Mouse (Mus musculus) layer of hippocampus, adult 2 months (tissue): Measurements from ENCODE around the gene Pilrb1. TPM values are rescaled to one million over a fixed set of nuclear protein-coding genes. Genes with fewer than 3 reads are reported as not detected.

Source experiments
- DNase-seq, 2 experiments: peaks; one replicate each; pipeline ENCODE4 v3.0.0; 2022; ENCODE audit warnings: low spot score in 2 of 2
- H3K27ac ChIP-seq: fragments of 200-600 bp; 2 replicates; pipeline ENCODE4 v1.8.1; 2022
- H3K4me3 ChIP-seq: fragments of 200-600 bp; 2 replicates; pipeline ENCODE4 v1.8.1; 2022; ENCODE audit warnings: mild to moderate bottlenecking
- CTCF ChIP-seq: fragments of 200-600 bp; conservative IDR thresholded peaks from 2 replicates; pipeline ENCODE4 v1.8.1; 2022; ENCODE audit warnings: antibody characterized with exemption, mild to moderate bottlenecking, moderate library complexity
- total RNA-seq, 2 experiments: library from RNA; stranded (reverse); gene quantifications; 2 replicates each; pipeline ENCODE4 v1.2.3; 2021

Gene Pilrb1
- total RNA-seq, 2 experiments from 2014 or later, result not detected

GRCm38 (mm10) chr5:137817466-137818222 lies 40.3 kb downstream of the Pilrb1 start:
- TF ChIP-seq CTCF, result no peak
- DNase-seq, result no peak
- Histone ChIP-seq H3K4me3 (no peak overlapping the region), H3K27ac (no peak overlapping the region)

- no peak for DNase-seq
- H3K27ac ChIP-seq, result no peak overlapping the region
- TF ChIP-seq CTCF, result no peak
- H3K4me3 ChIP-seq, result no peak overlapping the region
Observed at GRCm38 (mm10) chr5:137808316-137808715, 49.6 kb downstream of the Pilrb1 start.

GRCm38 (mm10) chr5:137806158-137806557 lies 51.7 kb downstream of the Pilrb1 start:
- TF ChIP-seq CTCF, result no peak
- Histone ChIP-seq H3K4me3 (no peak overlapping the region), H3K27ac (no peak overlapping the region)
- no peak for DNase-seq

Other genes with a start within 250 kb of the Pilrb1 start
- gene Pcolce, start 244.3 kb downstream of the Pilrb1 start, total RNA-seq, result 1 to 10 TPM; 6.1 to 8.4 TPM
- under 1 TPM in 1 of 2 experiments, not detected in 1; 0.56 TPM for gene Fbxo24, start 229.1 kb downstream of the Pilrb1 start, total RNA-seq
- 10 to 100 TPM; 25.4 to 28.1 TPM for gene Lrch4, start 229.0 kb downstream of the Pilrb1 start, total RNA-seq
- 10 to 100 TPM; 15.5 to 19.7 TPM for gene Gm20605, start 228.9 kb downstream of the Pilrb1 start, total RNA-seq
- 10 to 100 TPM in 1 of 2 experiments, 1 to 10 TPM in 1; 8.4 to 16.4 TPM for gene Sap25, start 216.8 kb downstream of the Pilrb1 start, total RNA-seq
- under 1 TPM in 1 of 2 experiments, not detected in 1; 0.15 TPM for gene Irs3, start 212.4 kb downstream of the Pilrb1 start, total RNA-seq
- gene Agfg2, start 173.4 kb downstream of the Pilrb1 start, total RNA-seq, result 10 to 100 TPM; 64.1 to 67.3 TPM
- 10 to 100 TPM; 70.4 to 72.5 TPM for gene Nyap1, start 116.5 kb downstream of the Pilrb1 start, total RNA-seq
- gene Tsc22d4, start 112.4 kb downstream of the Pilrb1 start, total RNA-seq, result 100 to 1,000 TPM; 160 to 174 TPM
- gene Ppp1r35, start 79.3 kb downstream of the Pilrb1 start, total RNA-seq, result 10 to 100 TPM; 19.8 to 25.4 TPM
- gene Mepce, start 70.5 kb downstream of the Pilrb1 start, total RNA-seq, result 10 to 100 TPM; 43.6 to 49.2 TPM
- gene Zcwpw1, start 70.3 kb downstream of the Pilrb1 start, total RNA-seq, result 1 to 10 TPM; 5.7 to 8.1 TPM
- gene Pilra, start 21.8 kb downstream of the Pilrb1 start, total RNA-seq, result 1 to 10 TPM in 1 of 2 experiments, under 1 TPM in 1; 0.54 to 1.1 TPM
- gene Pilrb2, start 13.7 kb upstream of the Pilrb1 start, total RNA-seq, result not detected
- gene Cyp3a13, start 63.5 kb upstream of the Pilrb1 start, total RNA-seq, result under 1 TPM; 0.22 to 0.23 TPM
- gene Gjc3, start 105.0 kb upstream of the Pilrb1 start, total RNA-seq, result 10 to 100 TPM; 23.1 to 24.3 TPM
- not detected for gene Azgp1, start 123.4 kb upstream of the Pilrb1 start, total RNA-seq
- gene Smok3a, start 163.2 kb upstream of the Pilrb1 start, total RNA-seq, result not detected
- gene Smok3b, start 163.3 kb upstream of the Pilrb1 start, total RNA-seq, result not detected
- not detected for gene Smok3c, start 195.1 kb upstream of the Pilrb1 start, total RNA-seq
- gene Zkscan1, start 227.0 kb upstream of the Pilrb1 start, total RNA-seq, result 10 to 100 TPM; 39.7 to 42.3 TPM